Mouse (Mus musculus) olfactory bulb, adult 2 months (tissue): ENCODE results near the gene Mus81.

Experiments
- CTCF ChIP-seq: fragments of 200-500 bp; IDR thresholded peaks from 2 replicates; pipeline ENCODE4 v1.5.1; 2012; ENCODE audit warnings: low read depth, mild to moderate bottlenecking, low read length, moderate library complexity; ENCODE audit not compliant: insufficient read depth
- POLR2A ChIP-seq: fragments of 200-500 bp; IDR thresholded peaks from 2 replicates; pipeline ENCODE4 v1.6.1; 2012; ENCODE audit warnings: mild to moderate bottlenecking, low read depth, low read length, moderate library complexity; ENCODE audit not compliant: insufficient read depth

DNA sequence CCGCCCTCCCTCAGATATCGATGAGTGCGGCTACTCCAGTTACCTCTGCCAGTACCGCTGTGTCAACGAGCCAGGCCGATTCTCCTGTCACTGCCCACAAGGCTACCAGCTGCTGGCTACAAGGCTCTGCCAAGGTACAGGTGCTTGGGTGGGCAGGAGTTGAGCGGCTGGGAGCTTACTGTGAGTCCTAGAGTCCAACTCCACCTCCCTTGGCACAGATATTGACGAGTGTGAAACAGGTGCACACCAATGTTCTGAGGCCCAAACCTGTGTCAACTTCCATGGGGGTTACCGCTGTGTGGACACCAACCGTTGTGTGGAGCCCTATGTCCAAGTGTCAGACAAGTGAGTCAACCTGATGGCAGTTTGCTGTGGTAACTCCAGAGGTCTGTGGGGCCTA is 8.2 kb downstream of the Mus81 start:
- TF ChIP-seq CTCF (no peak), POLR2A (no peak)
